Mouse (Mus musculus): Measurements from ENCODE around the gene Magi2. TPM values are rescaled to one million over a fixed set of nuclear protein-coding genes. Genes with fewer than 3 reads are reported as not detected.
"Not testable (repeated sequence)": the region's sequence is repeated elsewhere in the genome, so short reads cannot be mapped to it uniquely, and the experiment has no call there.

Magi2 gene
- polyA plus RNA-seq, 1 experiment from 2014 or later, result 20.2 TPM

DNA sequence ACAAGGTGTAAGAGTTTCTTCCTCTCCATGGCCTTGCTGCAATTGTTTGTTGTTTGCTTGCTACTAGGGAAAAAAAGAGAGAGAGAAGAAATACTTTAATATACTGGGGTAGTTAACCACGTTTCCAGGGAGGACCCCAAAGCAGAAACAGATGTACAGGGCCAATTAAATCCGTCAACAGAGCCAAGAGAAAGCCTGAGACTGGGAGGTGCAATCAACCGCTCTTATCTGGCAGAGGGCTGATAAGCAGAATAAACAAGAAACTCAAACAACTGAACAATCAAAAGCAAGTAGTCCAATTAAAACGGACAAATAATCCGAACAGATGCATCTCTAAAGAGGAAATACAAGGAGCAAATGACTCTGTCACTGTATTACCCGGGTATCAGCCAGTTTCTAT, 1282.8 kb downstream of the Magi2 start:
- no peaks in the 10 kb centered on the region for H3K36me3 ChIP-seq

DNA sequence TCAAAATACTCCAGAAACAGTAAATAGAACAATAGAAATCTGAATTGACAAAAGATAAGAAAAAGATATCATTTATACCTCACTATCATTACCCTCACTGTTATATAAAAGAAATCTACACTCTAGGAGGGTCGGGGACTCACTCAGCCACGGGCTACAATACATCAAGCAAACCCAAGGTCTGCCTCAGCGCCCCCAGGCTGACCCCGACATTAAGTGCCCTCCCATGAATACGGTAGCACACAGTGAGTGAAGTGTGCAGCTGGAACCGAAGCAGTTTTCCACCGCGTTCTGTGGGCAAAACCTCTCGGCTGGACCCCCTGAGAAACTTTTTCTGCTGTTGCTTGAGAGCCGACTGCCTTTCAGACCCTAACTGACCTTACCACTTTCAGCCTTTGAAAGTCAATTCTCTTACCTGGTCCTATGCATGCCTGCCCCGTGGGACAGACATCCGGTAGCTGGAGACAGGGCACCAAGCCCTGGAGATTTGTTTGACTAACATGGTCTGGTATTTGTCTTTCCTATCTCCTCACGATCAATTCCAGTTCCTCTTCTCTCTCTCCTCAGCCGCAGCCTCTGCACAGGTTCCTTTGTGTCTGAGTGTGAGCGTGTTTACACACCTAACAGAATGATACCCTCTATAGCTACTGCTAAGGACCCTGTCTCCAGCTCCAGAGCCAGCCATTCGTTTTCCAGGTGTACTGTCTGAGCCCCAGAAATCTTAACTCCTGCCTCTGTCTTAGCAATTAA, 1285.7 kb downstream of the Magi2 start:
- Histone ChIP-seq H3K27me3 (no peaks in the 10 kb centered on the region), H3K4me3 (no peak overlapping the region), H3K27ac (replicated peaks) (no peak overlapping the region), H3K4me1 (no peaks in the 10 kb centered on the region), H3K9ac (replicated peaks) (no peak overlapping the region), H3K36me3 (no peaks in the 10 kb centered on the region), H3K4me2 (replicated peaks) (no peak overlapping the region), H3K9me3 (no peaks in the 10 kb centered on the region)
- no peak for ATAC-seq (ENCODE audit: low FRiP score, low read depth)
- 69% methylated on average over 16 of the region's 16 CpGs for WGBS

More for the DNA sequence above, 1282.8 kb downstream of the Magi2 start:
- no peaks in the 10 kb centered on the region for H3K9me3 ChIP-seq
- no peaks in the 10 kb centered on the region for H3K27me3 ChIP-seq
- no peak overlapping the region for H3K27ac ChIP-seq (replicated peaks)
- no peak for ATAC-seq (ENCODE audit: low FRiP score, low read depth)
- H3K4me3 ChIP-seq, result no peak overlapping the region
- 53% methylated on average over 6 of the region's 6 CpGs for WGBS
- H3K4me1 ChIP-seq, result no peaks in the 10 kb centered on the region
- no peak overlapping the region for H3K4me2 ChIP-seq (replicated peaks)
- no peak overlapping the region for H3K9ac ChIP-seq (replicated peaks)

DNA sequence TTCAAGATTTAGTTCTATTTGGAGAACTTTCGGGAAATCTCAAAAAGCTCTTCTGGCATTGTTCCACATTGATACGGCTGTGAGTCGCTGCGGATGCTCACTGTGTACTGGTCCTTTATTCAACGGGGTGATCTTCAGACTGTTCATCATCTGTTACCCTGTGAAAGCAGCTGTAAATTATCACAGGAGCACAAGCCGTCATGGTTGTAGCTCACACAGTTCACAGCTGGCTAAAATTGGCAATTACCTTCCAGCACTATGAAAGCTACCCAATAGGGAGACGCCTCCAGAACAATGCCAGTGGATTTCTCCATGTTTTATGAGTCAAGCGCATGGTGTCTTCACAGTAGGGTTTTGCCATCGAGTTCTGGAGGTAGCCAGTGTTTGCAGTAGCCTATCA, 1294.8 kb downstream of the Magi2 start:
- no peaks in the 10 kb centered on the region for H3K4me1 ChIP-seq
- no peaks in the 10 kb centered on the region for H3K9me3 ChIP-seq
- WGBS, result 80% methylated on average over 9 of the region's 9 CpGs
- ATAC-seq (ENCODE audit: low FRiP score, low read depth), result peak; percentile 12; the same call in 1 of the 2 replicates
- no peak overlapping the region for H3K4me3 ChIP-seq
- no peak overlapping the region for H3K4me2 ChIP-seq (replicated peaks)
- no peaks in the 10 kb centered on the region for H3K36me3 ChIP-seq
- H3K9ac ChIP-seq (replicated peaks), result no peak overlapping the region
- H3K27ac ChIP-seq (replicated peaks), result no peak overlapping the region
- H3K27me3 ChIP-seq, result no peaks in the 10 kb centered on the region

DNA sequence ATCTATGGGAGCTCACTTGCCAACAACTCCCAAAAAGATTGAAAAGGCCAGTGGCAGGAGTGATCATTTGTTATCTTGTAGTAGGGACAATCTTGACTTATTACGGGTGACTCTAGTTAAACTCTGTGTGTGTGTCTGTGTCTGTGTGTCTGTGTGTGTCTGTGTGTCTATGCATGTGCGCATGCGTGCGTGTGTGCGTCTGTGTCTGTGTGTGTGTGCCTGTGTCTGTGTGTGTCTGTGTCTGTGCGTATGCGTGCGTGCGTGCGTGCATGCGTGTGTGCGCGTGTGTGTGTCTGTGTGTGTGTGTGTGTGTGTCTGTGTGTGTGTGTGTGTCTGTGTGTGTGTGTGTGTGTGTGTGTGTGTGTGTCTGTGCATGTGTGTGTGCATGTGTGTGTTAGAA, 1295.2 kb downstream of the Magi2 start:
- over 99% methylated on average over 13 of the region's 13 CpGs for WGBS
- H3K4me2 ChIP-seq (replicated peaks), result no peak overlapping the region
- ATAC-seq (ENCODE audit: low FRiP score, low read depth), result no peak
- H3K27me3 ChIP-seq, result no peaks in the 10 kb centered on the region
- no peak overlapping the region for H3K4me3 ChIP-seq
- no peaks in the 10 kb centered on the region for H3K4me1 ChIP-seq
- H3K36me3 ChIP-seq, result no peaks in the 10 kb centered on the region
- no peaks in the 10 kb centered on the region for H3K9me3 ChIP-seq
- no peak overlapping the region for H3K27ac ChIP-seq (replicated peaks)
- H3K9ac ChIP-seq (replicated peaks), result no peak overlapping the region

DNA sequence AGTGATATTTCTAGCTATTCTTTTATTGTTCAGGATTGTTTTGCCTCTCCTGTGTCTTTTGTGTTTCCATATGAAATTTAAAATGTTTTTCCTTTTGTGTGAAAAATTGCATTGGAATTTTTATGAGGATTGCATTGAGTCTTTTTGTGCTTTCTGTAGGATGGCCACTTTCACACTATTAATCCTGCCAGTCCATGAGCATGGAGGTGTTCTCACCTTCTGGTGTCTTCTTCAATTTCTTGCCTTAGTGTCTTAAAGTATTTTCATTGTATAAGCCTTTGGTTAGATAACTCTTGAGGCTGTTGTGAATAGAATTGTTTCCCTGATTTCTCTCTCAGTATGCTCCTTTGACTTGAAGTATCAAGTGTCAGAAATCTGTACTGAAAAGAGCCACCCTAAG, 1296.9 kb downstream of the Magi2 start:
- H3K27ac ChIP-seq (replicated peaks), result no peak overlapping the region
- H3K4me3 ChIP-seq, result no peak overlapping the region
- no peak for ATAC-seq (ENCODE audit: low FRiP score, low read depth)
- H3K4me1 ChIP-seq, result no peaks in the 10 kb centered on the region
- H3K9ac ChIP-seq (replicated peaks), result no peak overlapping the region
- no peaks in the 10 kb centered on the region for H3K9me3 ChIP-seq
- no peaks in the 10 kb centered on the region for H3K36me3 ChIP-seq
- no peaks in the 10 kb centered on the region for H3K27me3 ChIP-seq
- no peak overlapping the region for H3K4me2 ChIP-seq (replicated peaks)

DNA sequence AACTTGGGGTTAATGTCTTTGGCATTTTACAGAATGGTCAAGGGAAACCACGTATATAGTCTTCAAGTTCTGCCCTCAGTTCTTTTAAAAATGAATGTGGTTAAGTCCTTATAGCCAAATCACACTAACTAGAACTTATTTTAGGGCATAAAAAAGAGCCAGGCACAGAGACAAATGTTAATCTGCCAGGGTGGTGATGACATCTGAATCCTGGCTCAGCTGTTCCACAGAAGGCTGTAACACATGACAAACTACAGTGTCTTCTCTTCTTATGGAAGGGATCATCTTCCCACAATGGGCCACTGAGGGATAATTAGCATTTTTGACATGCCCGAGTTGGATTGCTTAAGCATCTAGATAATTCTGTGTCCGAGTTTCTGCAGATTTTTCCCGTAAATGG, 1299.8 kb downstream of the Magi2 start:
- H3K4me1 ChIP-seq; H3K27ac ChIP-seq (replicated peaks); H3K27me3 ChIP-seq; H3K4me3 ChIP-seq; H3K36me3 ChIP-seq; H3K4me2 ChIP-seq (replicated peaks); ATAC-seq (ENCODE audit: low FRiP score, low read depth); H3K9ac ChIP-seq (replicated peaks); H3K9me3 ChIP-seq: not testable (repeated sequence)
- 88% methylated on average over 2 of the region's 4 CpGs for whole genome bisulfite sequencing

DNA sequence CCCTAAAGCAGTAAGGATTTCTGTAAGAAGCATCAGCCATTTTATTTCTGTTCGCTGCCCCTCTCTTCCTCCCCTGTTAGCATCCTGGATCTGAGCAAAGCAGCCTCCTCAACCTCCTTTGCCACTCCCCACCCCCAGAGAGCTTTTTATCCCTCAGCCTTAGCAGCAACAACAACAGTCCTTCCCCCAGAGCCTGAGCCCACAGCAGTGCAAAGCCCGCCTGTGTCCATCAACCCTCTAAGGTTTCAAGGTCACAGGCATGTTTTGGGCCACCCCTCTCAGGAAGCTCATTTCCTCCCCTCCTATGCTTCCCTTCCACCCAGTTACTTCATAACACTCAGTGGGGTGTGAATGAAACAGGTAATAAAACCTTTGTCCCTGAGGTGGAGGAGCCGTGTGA, 1309.7 kb downstream of the Magi2 start:
- Histone ChIP-seq H3K4me2 (replicated peaks) (no peak overlapping the region), H3K36me3 (no peaks in the 10 kb centered on the region), H3K27ac (replicated peaks) (no peak overlapping the region), H3K27me3 (no peaks in the 10 kb centered on the region), H3K4me1 (0 out of 2 replicates have a peak, but pooled peaks cover 2% of the 10 kb centered on the region), H3K4me3 (no peak overlapping the region), H3K9ac (replicated peaks) (no peak overlapping the region), H3K9me3 (no peaks in the 10 kb centered on the region)
- WGBS, result 57% methylated on average over 3 of the region's 3 CpGs
- ATAC-seq (ENCODE audit: low FRiP score, low read depth), result no peak

DNA sequence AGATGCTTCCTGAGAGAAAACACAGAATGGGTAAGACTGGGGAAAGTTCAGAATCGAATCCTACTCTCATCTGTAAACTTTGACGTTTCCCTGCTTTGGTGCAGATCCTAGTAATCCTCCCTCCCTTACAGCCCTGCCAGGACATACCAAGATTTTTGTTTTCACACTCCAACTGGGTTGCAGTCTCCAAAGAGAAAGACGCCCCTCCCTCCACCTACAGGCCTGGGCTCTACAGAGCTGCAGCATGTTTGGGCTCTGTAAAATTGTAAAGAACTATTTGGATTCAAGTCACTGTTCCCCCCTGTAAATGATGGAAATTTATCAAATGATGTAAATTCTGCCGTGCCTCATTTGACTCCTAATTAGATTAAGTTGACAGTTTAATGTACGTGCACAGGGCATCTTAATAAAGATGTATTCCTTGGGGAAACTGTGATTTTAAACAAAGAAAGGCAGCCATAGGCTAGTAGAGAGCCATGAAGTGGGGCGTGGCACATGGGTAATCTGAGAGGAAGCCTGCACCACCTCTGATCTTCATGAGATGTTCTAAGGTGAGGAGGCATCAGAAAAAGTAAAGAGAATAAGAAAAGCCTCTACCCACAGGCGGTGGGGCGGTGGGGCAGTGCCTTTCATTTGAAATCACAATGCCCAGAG, 1310.7 kb downstream of the Magi2 start:
- Histone ChIP-seq H3K9me3 (no peaks in the 10 kb centered on the region), H3K4me3 (no peak overlapping the region), H3K27ac (replicated peaks) (no peak overlapping the region), H3K9ac (replicated peaks) (no peak overlapping the region), H3K27me3 (no peaks in the 10 kb centered on the region), H3K36me3 (no peaks in the 10 kb centered on the region), H3K4me1 (0 out of 2 replicates have a peak, but pooled peaks cover 2% of the 10 kb centered on the region), H3K4me2 (replicated peaks) (no peak overlapping the region)
- ATAC-seq (ENCODE audit: low FRiP score, low read depth), result no peak
- 68% methylated on average over 8 of the region's 8 CpGs for WGBS

DNA sequence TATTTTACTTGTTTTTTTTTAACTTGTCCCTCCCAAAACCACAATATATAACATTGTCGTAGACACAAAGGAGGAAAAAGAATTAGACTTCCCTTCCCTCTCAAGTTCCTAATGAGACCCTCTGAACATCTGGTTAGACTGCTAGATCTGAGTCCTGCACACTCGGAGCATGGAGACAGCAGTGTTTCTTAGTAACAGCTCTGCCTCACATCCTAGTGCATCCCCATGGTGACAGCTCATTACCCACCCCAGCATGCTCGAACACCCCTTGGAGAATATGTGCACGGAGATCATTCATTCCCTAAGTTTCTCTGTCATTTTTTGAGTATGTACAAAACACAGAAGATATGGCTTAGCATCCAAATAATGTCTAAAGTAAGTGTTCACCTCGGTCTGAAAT, 1317.5 kb downstream of the Magi2 start:
- ATAC-seq (ENCODE audit: low FRiP score, low read depth), result no peak

DNA sequence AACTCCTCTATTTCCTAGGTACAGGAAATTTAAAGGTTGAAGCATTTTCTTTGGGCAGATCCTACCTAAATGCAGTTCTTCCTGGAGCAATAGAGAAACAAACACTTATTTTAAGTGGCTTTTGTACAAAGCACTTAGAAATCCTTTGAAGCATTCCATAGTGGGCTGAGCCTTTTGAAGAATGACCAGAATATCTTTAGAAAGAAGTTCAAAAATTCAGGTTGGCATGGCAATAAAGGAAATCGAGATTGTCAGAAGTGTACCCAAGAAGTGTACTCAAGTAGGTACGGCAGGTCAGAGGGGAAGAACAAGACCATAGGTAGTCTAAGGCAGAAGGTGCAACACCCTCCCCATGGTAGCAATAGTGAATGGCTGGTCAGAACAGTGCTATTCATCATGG, 1332.5 kb downstream of the Magi2 start:
- no peaks in the 10 kb centered on the region for H3K27me3 ChIP-seq
- no peaks in the 10 kb centered on the region for H3K9me3 ChIP-seq
- no peak overlapping the region for H3K27ac ChIP-seq (replicated peaks)
- no peaks in the 10 kb centered on the region for H3K36me3 ChIP-seq
- no peak for ATAC-seq (ENCODE audit: low FRiP score, low read depth)
- H3K4me1 ChIP-seq, result no peaks in the 10 kb centered on the region
- WGBS, result 70% methylated on average over 2 of the region's 2 CpGs
- no peak overlapping the region for H3K4me2 ChIP-seq (replicated peaks)
- H3K4me3 ChIP-seq, result no peak overlapping the region
- H3K9ac ChIP-seq (replicated peaks), result no peak overlapping the region

More for the DNA sequence above, 1317.5 kb downstream of the Magi2 start:
- 37% methylated on average over 5 of the region's 5 CpGs for WGBS
- no peaks in the 10 kb centered on the region for H3K9me3 ChIP-seq
- no peaks in the 10 kb centered on the region for H3K27me3 ChIP-seq
- H3K27ac ChIP-seq (replicated peaks), result no peak overlapping the region
- H3K4me2 ChIP-seq (replicated peaks), result no peak overlapping the region
- no peaks in the 10 kb centered on the region for H3K4me1 ChIP-seq
- no peak overlapping the region for H3K4me3 ChIP-seq
- no peaks in the 10 kb centered on the region for H3K36me3 ChIP-seq
- no peak overlapping the region for H3K9ac ChIP-seq (replicated peaks)

DNA sequence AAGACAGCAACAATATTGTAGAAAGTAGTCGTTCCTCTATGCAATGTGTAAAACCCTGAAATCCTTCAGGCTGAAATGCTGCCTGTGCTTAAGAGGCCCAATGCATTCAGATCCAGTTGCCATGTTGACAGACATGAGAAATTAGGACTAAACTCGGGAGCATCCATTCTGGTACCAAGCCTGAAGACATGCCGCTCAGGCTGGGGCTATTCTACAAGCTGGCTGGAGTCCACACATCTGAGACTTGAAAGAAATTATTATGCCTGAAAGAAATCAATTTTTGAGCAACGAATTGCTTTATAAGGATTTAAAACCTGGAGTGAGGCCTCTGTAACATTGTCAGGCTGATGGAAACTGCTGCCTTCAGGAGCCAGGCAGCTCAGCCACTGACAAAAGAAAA, 1333.0 kb downstream of the Magi2 start:
- no peaks in the 10 kb centered on the region for H3K27me3 ChIP-seq
- no peak overlapping the region for H3K4me2 ChIP-seq (replicated peaks)
- WGBS, result 53% methylated on average over 4 of the region's 4 CpGs
- no peak for ATAC-seq (ENCODE audit: low FRiP score, low read depth)
- no peaks in the 10 kb centered on the region for H3K9me3 ChIP-seq
- no peak overlapping the region for H3K27ac ChIP-seq (replicated peaks)
- no peak overlapping the region for H3K4me3 ChIP-seq
- no peak overlapping the region for H3K9ac ChIP-seq (replicated peaks)
- no peaks in the 10 kb centered on the region for H3K36me3 ChIP-seq
- no peaks in the 10 kb centered on the region for H3K4me1 ChIP-seq

DNA sequence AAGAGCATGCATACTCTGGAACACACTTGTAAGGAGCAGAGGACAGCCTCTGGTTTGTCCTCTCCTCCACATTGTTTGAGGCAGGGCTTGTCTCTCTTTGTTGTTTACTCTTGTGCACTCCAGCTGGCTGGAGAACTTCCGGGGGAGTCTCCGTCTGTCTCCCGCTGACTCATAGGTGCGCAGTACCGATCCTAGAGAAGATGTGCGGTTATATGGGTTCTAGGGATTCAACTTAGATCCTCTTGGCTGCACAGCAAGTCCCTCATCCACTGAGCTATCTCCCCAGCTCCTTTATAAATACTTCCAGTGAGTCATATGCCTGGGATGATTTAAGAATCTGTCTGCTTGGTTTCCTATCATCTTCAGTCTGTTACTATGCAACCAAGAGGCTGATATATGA, 1341.6 kb downstream of the Magi2 start:
- Histone ChIP-seq H3K4me1 (no peaks in the 10 kb centered on the region), H3K9ac (replicated peaks) (no peak overlapping the region), H3K9me3 (no peaks in the 10 kb centered on the region), H3K36me3 (no peaks in the 10 kb centered on the region), H3K27ac (replicated peaks) (no peak overlapping the region), H3K27me3 (peaks cover 4% of the 10 kb centered on the region; the same call in 1 of the 2 replicates), H3K4me3 (no peak overlapping the region), H3K4me2 (replicated peaks) (no peak overlapping the region)
- no peak for ATAC-seq (ENCODE audit: low FRiP score, low read depth)
- WGBS, result 93% methylated on average over 6 of the region's 6 CpGs

Measured in midbrain, embryonic 12.5 days (tissue).